Mouse (Mus musculus): ENCODE results near the gene Palm2. TPM values are rescaled to one million over a fixed set of nuclear protein-coding genes. Genes with fewer than 3 reads are reported as not detected.

Gene Palm2
- polyA plus RNA-seq, 1 experiment from 2014 or later = 1.1 TPM

GRCm38 (mm10) chr4:57451896-57452295, 17.8 kb downstream of the Palm2 start:
- Histone ChIP-seq H3K4me3 (ENCODE audit: low read depth, low read length) (no peak overlapping the region), H3K4me1 (replicated peaks; ENCODE audit: control insufficient read depth, insufficient read depth, low read length) (no peaks in the 10 kb centered on the region), H3K36me3 (ENCODE audit: control insufficient read depth, insufficient read depth) (no peaks in the 10 kb centered on the region), H3K27me3 (replicated peaks; ENCODE audit: control insufficient read depth, insufficient read depth, low read length) (no peaks in the 10 kb centered on the region), H3K9ac (ENCODE audit: low read depth, low read length) (no peak overlapping the region), H3K9me3 (ENCODE audit: control insufficient read depth) (no peaks in the 10 kb centered on the region), H3K4me2 (replicated peaks; ENCODE audit: low read depth) (no peak overlapping the region), H3K27ac (ENCODE audit: low read depth, low read length) (no peak overlapping the region)
- ATAC-seq = no peak
- 22% methylated on average over 3 of the region's 3 CpGs for WGBS
- peak; percentile 89 for TF ChIP-seq CTCF (IDR thresholded peaks at IDR 0.05; ENCODE audit: low read depth)

- Histone ChIP-seq H3K4me3 (ENCODE audit: low read depth, low read length) (no peak overlapping the region), H3K36me3 (ENCODE audit: control insufficient read depth, insufficient read depth) (no peaks in the 10 kb centered on the region), H3K4me1 (replicated peaks; ENCODE audit: control insufficient read depth, insufficient read depth, low read length) (no peaks in the 10 kb centered on the region), H3K9ac (ENCODE audit: low read depth, low read length) (no peak overlapping the region), H3K27me3 (replicated peaks; ENCODE audit: control insufficient read depth, insufficient read depth, low read length) (no peaks in the 10 kb centered on the region), H3K4me2 (replicated peaks; ENCODE audit: low read depth) (no peak overlapping the region), H3K9me3 (ENCODE audit: control insufficient read depth) (no peaks in the 10 kb centered on the region), H3K27ac (ENCODE audit: low read depth, low read length) (no peak overlapping the region)
- ATAC-seq = no peak
- TF ChIP-seq CTCF (IDR thresholded peaks at IDR 0.05; ENCODE audit: low read depth) = no peak
- 98% methylated on average over 5 of the region's 5 CpGs for WGBS
Measured at GRCm38 (mm10) chr4:57452661-57453060, 18.6 kb downstream of the Palm2 start.

- Histone ChIP-seq H3K27ac (ENCODE audit: low read depth, low read length) (no peak overlapping the region), H3K27me3 (replicated peaks; ENCODE audit: control insufficient read depth, insufficient read depth, low read length) (no peaks in the 10 kb centered on the region), H3K4me1 (replicated peaks; ENCODE audit: control insufficient read depth, insufficient read depth, low read length) (no peaks in the 10 kb centered on the region), H3K9me3 (ENCODE audit: control insufficient read depth) (no peaks in the 10 kb centered on the region), H3K36me3 (ENCODE audit: control insufficient read depth, insufficient read depth) (no peaks in the 10 kb centered on the region), H3K4me2 (replicated peaks; ENCODE audit: low read depth) (no peak overlapping the region), H3K9ac (ENCODE audit: low read depth, low read length) (no peak overlapping the region), H3K4me3 (ENCODE audit: low read depth, low read length) (no peak overlapping the region)
- peak; percentile 69 for TF ChIP-seq CTCF (IDR thresholded peaks at IDR 0.05; ENCODE audit: low read depth)
- 42% methylated on average over 2 of the region's 3 CpGs for WGBS
- ATAC-seq = no peak
Measured at GRCm38 (mm10) chr4:57462378-57462777, 28.3 kb downstream of the Palm2 start.

- TF ChIP-seq CTCF (IDR thresholded peaks at IDR 0.05; ENCODE audit: low read depth) = no peak
Measured at GRCm38 (mm10) chr4:57482435-57482834, 48.4 kb downstream of the Palm2 start.

GRCm38 (mm10) chr4:57486392-57486791, 52.3 kb downstream of the Palm2 start:
- ATAC-seq = no peak
- no peaks in the 10 kb centered on the region for H3K9me3 ChIP-seq (ENCODE audit: control insufficient read depth)
- TF ChIP-seq CTCF (IDR thresholded peaks at IDR 0.05; ENCODE audit: low read depth) = no peak
- H3K27me3 ChIP-seq (replicated peaks; ENCODE audit: control insufficient read depth, insufficient read depth, low read length) = no peaks in the 10 kb centered on the region
- H3K4me1 ChIP-seq (replicated peaks; ENCODE audit: control insufficient read depth, insufficient read depth, low read length) = no peaks in the 10 kb centered on the region
- H3K9ac ChIP-seq (ENCODE audit: low read depth, low read length) = no peak overlapping the region
- no peak overlapping the region for H3K4me3 ChIP-seq (ENCODE audit: low read depth, low read length)
- no peak overlapping the region for H3K27ac ChIP-seq (ENCODE audit: low read depth, low read length)
- H3K4me2 ChIP-seq (replicated peaks; ENCODE audit: low read depth) = no peak overlapping the region
- H3K36me3 ChIP-seq (ENCODE audit: control insufficient read depth, insufficient read depth) = no peaks in the 10 kb centered on the region
- 83% methylated on average over 3 of the region's 3 CpGs for WGBS

More at GRCm38 (mm10) chr4:57482435-57482834, 48.4 kb downstream of the Palm2 start:
- WGBS = 82% methylated on average over 7 of the region's 7 CpGs
- H3K4me2 ChIP-seq (replicated peaks; ENCODE audit: low read depth) = no peak overlapping the region
- ATAC-seq = no peak
- no peaks in the 10 kb centered on the region for H3K27me3 ChIP-seq (replicated peaks; ENCODE audit: control insufficient read depth, insufficient read depth, low read length)
- no peaks in the 10 kb centered on the region for H3K36me3 ChIP-seq (ENCODE audit: control insufficient read depth, insufficient read depth)
- no peaks in the 10 kb centered on the region for H3K9me3 ChIP-seq (ENCODE audit: control insufficient read depth)
- no peak overlapping the region for H3K27ac ChIP-seq (ENCODE audit: low read depth, low read length)
- H3K4me3 ChIP-seq (ENCODE audit: low read depth, low read length) = no peak overlapping the region
- H3K4me1 ChIP-seq (replicated peaks; ENCODE audit: control insufficient read depth, insufficient read depth, low read length) = no peaks in the 10 kb centered on the region
- no peak overlapping the region for H3K9ac ChIP-seq (ENCODE audit: low read depth, low read length)

GRCm38 (mm10) chr4:57489887-57490286, 55.8 kb downstream of the Palm2 start:
- Histone ChIP-seq H3K27me3 (replicated peaks; ENCODE audit: control insufficient read depth, insufficient read depth, low read length) (no peaks in the 10 kb centered on the region), H3K4me3 (ENCODE audit: low read depth, low read length) (no peak overlapping the region), H3K4me1 (replicated peaks; ENCODE audit: control insufficient read depth, insufficient read depth, low read length) (no peaks in the 10 kb centered on the region), H3K4me2 (replicated peaks; ENCODE audit: low read depth) (no peak overlapping the region), H3K9ac (ENCODE audit: low read depth, low read length) (no peak overlapping the region), H3K36me3 (ENCODE audit: control insufficient read depth, insufficient read depth) (no peaks in the 10 kb centered on the region), H3K9me3 (ENCODE audit: control insufficient read depth) (no peaks in the 10 kb centered on the region), H3K27ac (ENCODE audit: low read depth, low read length) (no peak overlapping the region)
- ATAC-seq = no peak
- TF ChIP-seq CTCF (IDR thresholded peaks at IDR 0.05; ENCODE audit: low read depth) = peak; percentile 34
- WGBS = 65% methylated on average over 6 of the region's 6 CpGs

- TF ChIP-seq CTCF (IDR thresholded peaks at IDR 0.05; ENCODE audit: low read depth) = no peak
- H3K4me2 ChIP-seq (replicated peaks; ENCODE audit: low read depth) = no peak overlapping the region
- no peak overlapping the region for H3K27ac ChIP-seq (ENCODE audit: low read depth, low read length)
- ATAC-seq = no peak
- H3K4me3 ChIP-seq (ENCODE audit: low read depth, low read length) = no peak overlapping the region
- H3K9me3 ChIP-seq (ENCODE audit: control insufficient read depth) = no peaks in the 10 kb centered on the region
- H3K4me1 ChIP-seq (replicated peaks; ENCODE audit: control insufficient read depth, insufficient read depth, low read length) = no peaks in the 10 kb centered on the region
- H3K9ac ChIP-seq (ENCODE audit: low read depth, low read length) = no peak overlapping the region
- H3K36me3 ChIP-seq (ENCODE audit: control insufficient read depth, insufficient read depth) = no peaks in the 10 kb centered on the region
- no peaks in the 10 kb centered on the region for H3K27me3 ChIP-seq (replicated peaks; ENCODE audit: control insufficient read depth, insufficient read depth, low read length)
- WGBS = 85% methylated on average over 6 of the region's 6 CpGs
Measured at GRCm38 (mm10) chr4:57504792-57505191, 70.7 kb downstream of the Palm2 start.

Data from intestine, postnatal 0 days (tissue).